Mouse (Mus musculus) kidney, postnatal 0 days (tissue): Measurements from ENCODE around the gene Tmem147. TPM values are rescaled to one million over a fixed set of nuclear protein-coding genes. Genes with fewer than 3 reads are reported as not detected.

Source experiments
- ATAC-seq: fragments of 200-750 bp; cut with Nextera tagmentation; replicated peaks from 2 replicates; pipeline ENCODE4 v1.8.0; 2017; ENCODE audit warnings: low read depth, moderate number of reproducible peaks, moderate TSS enrichment, moderate library complexity; ENCODE audit not compliant: low FRiP score
- DNase-seq: peaks from one replicate; pipeline ENCODE4 v3.0.0-alpha.2; 2016; ENCODE audit warnings: low spot score
- H3K27ac ChIP-seq: fragments of 300-500 bp; sonication (generic); 2 replicates; pipeline ENCODE4 v1.5.1; 2014; ENCODE audit warnings: mild to moderate bottlenecking
- H3K27me3 ChIP-seq: fragments of 300-500 bp; sonication (generic); 2 replicates; pipeline ENCODE4 v1.6.1; 2014; ENCODE audit warnings: low read length, mixed read lengths; ENCODE audit not compliant: insufficient read depth
- H3K36me3 ChIP-seq: fragments of 300-500 bp; sonication (generic); 2 replicates; pipeline ENCODE4 v1.6.1; 2014; ENCODE audit warnings: low read length, mixed read lengths; ENCODE audit not compliant: insufficient read depth
- H3K4me1 ChIP-seq: fragments of 300-500 bp; sonication (generic); replicated peaks from 2 replicates; pipeline ENCODE4 v1.6.1; 2014; ENCODE audit warnings: antibody characterized with exemption, low read length, mixed read lengths; ENCODE audit not compliant: insufficient read depth
- H3K4me2 ChIP-seq: fragments of 300-500 bp; sonication (generic); 2 replicates; pipeline ENCODE4 v1.6.1; 2014; ENCODE audit warnings: mild to moderate bottlenecking, low read length, moderate library complexity, mixed read lengths
- H3K4me3 ChIP-seq: fragments of 300-500 bp; sonication (generic); replicated peaks from 2 replicates; pipeline ENCODE4 v1.5.1; 2014; ENCODE audit warnings: low read depth, low read length
- H3K9ac ChIP-seq: fragments of 300-500 bp; sonication (generic); 2 replicates; pipeline ENCODE4 v1.6.1; 2014; ENCODE audit warnings: low read depth, low read length
- H3K9me3 ChIP-seq: fragments of 300-500 bp; sonication (generic); replicated peaks from 2 replicates; pipeline ENCODE4 v1.6.1; 2016; ENCODE audit warnings: low read length, inconsistent platforms, mixed read lengths
- CTCF ChIP-seq: IDR thresholded peaks from 2 replicates; pipeline ENCODE4 v1.5.1; 2016; ENCODE audit warnings: antibody characterized with exemption, low read depth, mild to moderate bottlenecking, moderate library complexity
- WGBS: fragments of 180-500 bp; shearing (Covaris S2); extraction: QIAGEN DNeasy Blood & Tissue Kit; methylation state at CpG from one replicate; pipeline ENCODE4 v1.1.7; 2014; 5-methylcytosine and 5-hydroxymethylcytosine counted together
- polyA plus RNA-seq: library from polyadenylated mRNA; unstranded; fragments of >200 nt; fragmentation: Nextera tagmentation; extraction: Ambion mirVana; gene quantifications from 2 replicates; pipeline ENCODE4 v1.2.1, GENCODE M21; 2015

The Tmem147 gene
- polyA plus RNA-seq = 320 and 325 TPM in 2 replicates

DNA sequence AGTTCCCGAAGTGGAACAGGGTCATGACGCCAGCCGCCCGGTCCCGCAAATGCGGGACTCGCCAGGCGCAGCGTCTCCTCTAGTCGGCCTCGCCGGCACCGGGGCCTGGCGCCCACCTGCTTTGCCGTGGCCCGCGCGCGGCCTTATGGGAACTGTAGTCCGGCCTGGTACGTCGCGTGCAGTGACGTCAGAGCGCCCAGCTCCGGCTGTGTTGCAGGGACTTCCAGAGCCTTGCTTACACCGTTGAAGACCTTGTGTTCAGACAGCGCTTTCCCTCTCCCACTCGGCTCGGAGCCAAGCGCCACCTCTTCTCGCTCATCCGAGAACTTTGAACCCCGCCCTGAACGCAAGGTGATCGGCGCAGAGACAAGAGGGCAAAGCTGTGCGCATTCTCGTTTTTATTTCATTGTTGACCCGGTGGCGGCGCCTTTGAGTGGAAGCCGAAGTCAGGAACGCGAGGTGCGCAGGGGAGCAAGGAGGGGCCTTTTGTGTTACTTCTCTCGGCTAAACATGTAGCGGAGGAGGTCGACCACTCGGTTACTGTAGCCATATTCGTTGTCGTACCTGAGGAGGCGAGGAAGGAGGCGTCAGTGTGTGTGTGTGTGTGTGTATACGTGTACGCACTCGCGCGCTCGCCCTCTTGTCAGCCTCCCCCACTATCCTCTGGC, at the start of gene Tmem147:
Tmem147 (minus strand) TSS at position 145 of the 668 bp plus-strand sequence.
- WGBS = under 1% methylated on average over 60 of the region's 60 CpGs
- H3K9ac ChIP-seq = peak within 1 kb of the TSS; percentile 82
- TF ChIP-seq CTCF = peak; percentile 49; the same call in 1 of the 2 replicates
- peak within 1 kb of the TSS; percentile 83 for H3K27ac ChIP-seq
- DNase-seq = peak; percentile 96
- H3K4me1 ChIP-seq = peaks cover 12% of the 10 kb centered on the region
- peak within 1 kb of the TSS; percentile 68 for H3K4me3 ChIP-seq
- peak; percentile 97 for ATAC-seq
- peak within 1 kb of the TSS; percentile 84 for H3K4me2 ChIP-seq
- H3K27me3 ChIP-seq = no peaks in the 10 kb centered on the region
- H3K9me3 ChIP-seq = no peaks in the 10 kb centered on the region
- no peaks in the 10 kb centered on the region for H3K36me3 ChIP-seq

DNA sequence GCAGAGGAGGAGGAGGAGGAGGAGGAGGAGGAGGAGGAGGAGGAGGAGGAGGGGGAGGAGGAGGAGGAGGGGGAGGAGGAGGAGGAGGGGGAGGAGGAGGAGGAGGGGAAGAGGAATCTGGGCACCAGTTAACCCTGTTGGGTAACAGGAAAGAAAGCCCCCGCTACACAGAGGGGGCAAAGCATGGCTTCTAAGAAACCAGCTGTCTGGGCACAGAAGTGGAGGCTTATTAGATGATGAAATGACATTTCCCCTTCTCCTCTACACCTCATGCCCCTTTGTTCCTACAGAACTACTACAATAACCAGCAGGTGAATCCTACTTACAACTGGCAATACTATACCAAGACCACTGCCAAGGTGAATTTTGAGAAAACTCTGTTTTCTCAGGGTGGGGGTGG, 48.6 kb upstream of the Tmem147 start:
- TF ChIP-seq CTCF = no peak
- H3K36me3 ChIP-seq = no peaks in the 10 kb centered on the region
- H3K27ac ChIP-seq = no peak overlapping the region
- H3K4me1 ChIP-seq = no peaks in the 10 kb centered on the region
- WGBS = 56% methylated on average over 1 of the region's 1 CpGs
- no peak overlapping the region for H3K4me3 ChIP-seq
- ATAC-seq (no peak), DNase-seq (no peak)
- H3K4me2 ChIP-seq = no peak overlapping the region
- no peaks in the 10 kb centered on the region for H3K9me3 ChIP-seq
- H3K9ac ChIP-seq = no peak overlapping the region
- H3K27me3 ChIP-seq = no peaks in the 10 kb centered on the region

DNA sequence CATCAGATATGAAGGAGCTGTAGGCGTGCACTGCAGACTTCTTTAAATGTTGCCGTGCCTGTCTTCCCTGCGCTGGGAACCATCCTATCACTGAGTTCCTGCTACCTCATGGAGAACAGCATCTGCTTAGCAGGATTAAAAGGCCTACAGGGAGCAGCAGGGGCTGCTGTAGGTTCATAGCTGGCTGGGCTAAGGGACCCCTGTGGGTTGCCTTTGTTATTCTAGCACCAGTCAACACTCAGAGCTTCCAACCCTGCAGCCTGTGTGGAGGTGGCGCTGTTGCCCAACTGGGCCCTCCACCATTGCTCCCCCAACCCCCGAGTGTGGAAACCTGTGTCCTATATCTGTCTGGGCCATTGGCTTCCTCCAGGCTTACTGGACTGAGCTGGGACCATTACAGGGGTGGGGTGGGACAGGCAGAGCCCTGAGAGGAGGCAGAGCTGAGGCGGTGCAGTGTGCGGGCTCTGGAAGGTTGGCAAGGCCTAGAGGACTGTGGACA, 47.8 kb upstream of the Tmem147 start:
- WGBS = 65% methylated on average over 7 of the region's 7 CpGs
- H3K27ac ChIP-seq = no peak overlapping the region
- no peaks in the 10 kb centered on the region for H3K27me3 ChIP-seq
- H3K4me1 ChIP-seq = no peaks in the 10 kb centered on the region
- no peaks in the 10 kb centered on the region for H3K36me3 ChIP-seq
- no peak overlapping the region for H3K4me3 ChIP-seq
- no peak overlapping the region for H3K4me2 ChIP-seq
- no peak for ATAC-seq
- H3K9ac ChIP-seq = no peak overlapping the region
- no peak for DNase-seq
- no peak for TF ChIP-seq CTCF
- H3K9me3 ChIP-seq = no peaks in the 10 kb centered on the region

DNA sequence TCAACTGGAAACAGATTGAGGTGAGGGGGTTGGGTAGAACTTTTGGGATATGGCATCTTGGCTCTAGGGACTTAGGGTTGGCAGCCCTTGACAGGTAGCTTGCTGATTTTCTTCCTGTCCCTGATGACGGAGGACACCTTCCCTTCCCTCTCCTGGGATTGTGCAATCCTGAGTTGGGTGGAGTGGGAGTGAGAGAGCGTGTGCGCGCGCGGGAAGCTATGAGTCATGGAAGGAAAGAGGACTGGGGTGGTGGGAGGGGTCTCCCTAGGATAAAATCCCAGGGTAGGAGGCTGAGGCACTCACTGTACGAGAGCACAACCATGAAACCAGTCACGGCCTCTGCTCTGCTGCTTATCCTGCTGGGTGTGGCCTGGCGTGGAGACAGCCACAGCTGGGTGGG, 46.8 kb upstream of the Tmem147 start:
- H3K27ac ChIP-seq = no peak overlapping the region
- no peak overlapping the region for H3K9ac ChIP-seq
- no peak overlapping the region for H3K4me2 ChIP-seq
- DNase-seq (no peak), ATAC-seq (no peak)
- no peaks in the 10 kb centered on the region for H3K27me3 ChIP-seq
- 77% methylated on average over 9 of the region's 9 CpGs for WGBS
- H3K4me1 ChIP-seq = no peaks in the 10 kb centered on the region
- H3K36me3 ChIP-seq = no peaks in the 10 kb centered on the region
- TF ChIP-seq CTCF = no peak
- H3K4me3 ChIP-seq = no peak overlapping the region
- no peaks in the 10 kb centered on the region for H3K9me3 ChIP-seq

DNA sequence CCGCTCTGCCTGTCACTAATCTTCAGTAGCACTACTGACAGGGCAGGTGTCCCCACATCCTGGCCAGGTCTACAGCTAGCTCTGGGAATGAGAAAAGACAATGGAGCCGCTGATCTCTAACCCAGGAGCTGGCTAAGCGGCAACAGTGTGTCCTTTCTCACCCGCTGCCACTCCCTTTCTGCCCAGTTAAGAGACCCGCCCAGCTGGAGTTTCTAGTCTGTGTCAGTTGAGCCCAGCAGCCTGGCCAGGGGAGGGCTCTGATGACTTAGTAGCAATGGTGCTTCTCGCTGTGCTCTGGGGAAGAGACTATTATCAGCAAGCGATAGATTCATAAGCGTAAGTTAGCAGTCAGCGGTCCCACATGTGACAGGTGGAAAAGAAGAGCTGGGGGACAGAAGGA, 39.9 kb upstream of the Tmem147 start:
- TF ChIP-seq CTCF = no peak

DNA sequence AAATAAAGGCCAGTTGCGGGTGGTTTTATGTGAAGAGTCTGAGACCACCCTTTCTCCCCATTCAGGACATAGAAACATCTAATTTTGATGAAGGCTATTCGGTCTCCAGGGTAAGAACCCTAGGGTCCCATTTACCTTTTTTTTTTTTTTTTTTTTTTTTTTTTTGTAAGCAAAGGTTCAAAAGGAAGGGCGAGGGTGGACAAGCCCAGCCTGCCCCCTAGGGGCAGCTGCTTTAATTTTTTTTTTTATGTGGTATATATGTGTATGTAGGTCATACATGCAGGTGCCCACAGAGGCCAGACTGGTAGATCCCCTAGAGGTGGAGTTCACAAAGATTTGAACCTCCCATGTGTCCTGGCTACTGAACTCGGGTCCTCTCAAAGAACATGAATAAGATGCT, 37.1 kb upstream of the Tmem147 start:
- ATAC-seq (no peak), DNase-seq (no peak)
- Histone ChIP-seq H3K27me3 (no peaks in the 10 kb centered on the region), H3K4me2 (no peak overlapping the region), H3K9ac (no peak overlapping the region), H3K9me3 (no peaks in the 10 kb centered on the region), H3K4me1 (no peaks in the 10 kb centered on the region), H3K36me3 (no peaks in the 10 kb centered on the region), H3K4me3 (no peak overlapping the region), H3K27ac (no peak overlapping the region)
- no peak; the same call in 1 of the 2 replicates for TF ChIP-seq CTCF
- WGBS = 91% methylated on average over 4 of the region's 4 CpGs

More for the DNA sequence above, 39.9 kb upstream of the Tmem147 start:
- ATAC-seq (no peak), DNase-seq (no peak)
- no peaks in the 10 kb centered on the region for H3K9me3 ChIP-seq
- H3K36me3 ChIP-seq = no peaks in the 10 kb centered on the region
- H3K27ac ChIP-seq = no peak overlapping the region
- no peaks in the 10 kb centered on the region for H3K4me1 ChIP-seq
- no peak overlapping the region for H3K9ac ChIP-seq
- 30% methylated on average over 9 of the region's 9 CpGs for WGBS
- no peak overlapping the region for H3K4me2 ChIP-seq
- no peaks in the 10 kb centered on the region for H3K27me3 ChIP-seq
- H3K4me3 ChIP-seq = no peak overlapping the region
